Mouse (Mus musculus): ENCODE results near the gene Pip4k2c.
"Not testable (repeated sequence)": the region's sequence is repeated elsewhere in the genome, so short reads cannot be mapped to it uniquely, and the experiment has no call there.

Pip4k2c gene

DNA sequence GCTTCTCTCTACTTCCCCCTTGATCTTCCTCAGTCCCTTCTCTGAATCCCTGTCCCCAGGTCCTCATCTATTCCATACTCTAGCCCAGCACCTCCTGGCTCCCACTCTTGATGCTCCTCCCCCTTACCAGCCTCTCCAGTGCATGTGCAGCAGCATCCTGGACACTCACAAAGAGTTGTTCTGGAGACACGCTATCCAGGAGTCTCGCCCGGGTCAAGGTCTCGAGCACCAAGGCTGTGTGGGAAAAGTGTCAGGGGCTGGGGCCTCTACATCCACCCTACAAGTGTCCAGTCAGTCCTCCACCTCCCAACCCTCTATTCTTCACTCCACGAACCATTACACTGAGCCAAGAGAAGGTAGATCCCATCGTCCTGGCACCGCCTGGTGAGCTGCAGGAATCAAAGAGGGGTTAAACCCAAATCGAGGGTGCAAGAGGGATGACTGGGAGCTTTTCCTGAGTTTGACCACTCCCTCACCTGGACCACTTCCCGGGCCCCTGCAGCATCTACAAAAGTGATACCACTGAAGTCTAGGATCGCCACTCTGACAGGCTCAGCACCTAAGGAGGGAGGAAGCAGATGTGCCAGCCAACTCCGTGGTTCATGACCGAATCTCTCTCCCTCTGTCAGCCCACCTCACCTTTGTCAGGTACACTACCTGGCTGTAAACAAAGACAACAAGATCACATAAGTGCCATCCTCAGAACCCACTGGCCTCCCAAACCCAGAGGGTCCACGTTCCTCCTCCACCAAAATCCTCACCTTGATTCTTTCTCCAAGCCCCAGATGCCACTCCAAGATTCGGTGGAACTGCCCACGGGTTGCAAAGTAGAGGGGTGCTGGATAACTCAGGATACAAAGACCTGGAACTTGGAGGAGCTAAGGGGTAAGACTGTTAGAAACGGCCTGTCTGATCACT lies 38.0 kb downstream of the Pip4k2c start:
- ATAC-seq (ENCODE audit: insufficient number of reproducible peaks, low FRiP score, low TSS enrichment) = no peak

DNA sequence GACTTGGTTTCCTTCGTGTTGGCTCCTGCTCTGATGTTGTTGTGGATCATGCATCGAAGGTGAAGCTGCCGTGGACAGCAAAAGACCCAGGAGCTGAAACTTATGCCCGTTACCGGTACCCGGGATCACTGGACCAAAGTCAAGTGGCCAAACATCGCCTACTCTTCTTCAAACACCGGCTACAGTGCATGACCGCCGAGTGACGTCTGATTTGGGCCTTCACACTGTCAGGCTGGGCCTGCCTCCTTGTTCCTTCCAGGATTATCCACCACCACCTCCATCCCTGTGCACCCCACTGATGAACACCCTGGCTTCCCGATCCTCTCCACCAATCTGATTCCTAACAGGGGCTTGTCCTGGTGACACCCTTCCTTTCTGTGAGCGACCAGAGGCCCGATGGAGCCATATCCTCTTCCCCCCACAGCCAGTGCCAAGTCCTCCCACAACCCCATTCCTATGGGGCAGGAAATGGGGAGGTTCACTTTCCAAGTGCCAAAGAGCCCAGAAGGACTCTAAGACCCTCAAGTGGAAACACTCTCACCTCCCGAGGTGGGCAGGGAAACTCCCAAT lies 39.7 kb downstream of the Pip4k2c start:
- ATAC-seq (ENCODE audit: insufficient number of reproducible peaks, low FRiP score, low TSS enrichment) = no peak

DNA sequence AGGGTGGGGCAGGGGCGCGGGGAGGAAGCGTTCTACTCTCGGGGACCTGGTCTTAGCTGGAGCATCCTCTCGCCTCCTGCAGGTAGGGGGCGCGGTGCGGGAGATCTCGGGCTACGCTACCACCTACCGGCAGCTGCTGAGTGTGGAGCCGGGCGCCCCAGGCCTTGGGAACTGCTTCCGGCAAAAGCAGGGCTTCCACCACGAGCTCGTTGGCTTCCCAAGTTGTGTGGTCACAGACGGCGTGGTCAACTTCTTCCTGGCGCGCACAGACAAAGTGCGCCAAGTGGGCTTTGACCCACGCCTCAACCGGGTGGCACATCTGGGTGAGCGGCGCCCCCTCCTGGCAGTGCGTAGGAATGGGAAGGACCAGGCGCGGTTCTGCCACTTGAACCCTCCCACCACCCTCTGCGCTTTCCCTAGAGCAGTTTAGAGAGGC lies 40.5 kb downstream of the Pip4k2c start:
- ATAC-seq (ENCODE audit: insufficient number of reproducible peaks, low FRiP score, low TSS enrichment) = no peak

DNA sequence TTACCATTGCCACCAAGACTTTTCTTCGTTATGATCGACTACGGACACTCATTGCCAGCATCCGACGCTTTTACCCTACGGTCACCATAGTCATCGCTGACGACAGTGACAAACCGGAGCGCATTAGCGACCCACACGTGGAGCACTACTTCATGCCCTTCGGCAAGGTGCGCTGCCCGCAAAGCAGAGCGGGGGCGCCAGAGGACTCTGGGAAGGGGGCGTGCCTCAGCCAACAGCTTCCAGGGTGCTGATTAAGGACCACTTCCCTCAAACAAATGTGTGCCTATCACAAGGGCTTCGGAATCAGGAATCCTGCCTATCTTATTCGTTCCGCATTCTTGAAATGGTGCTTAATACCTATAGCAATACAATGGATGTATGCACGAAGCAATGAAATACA lies 41.4 kb downstream of the Pip4k2c start:
- ATAC-seq (ENCODE audit: insufficient number of reproducible peaks, low FRiP score, low TSS enrichment) = no peak

DNA sequence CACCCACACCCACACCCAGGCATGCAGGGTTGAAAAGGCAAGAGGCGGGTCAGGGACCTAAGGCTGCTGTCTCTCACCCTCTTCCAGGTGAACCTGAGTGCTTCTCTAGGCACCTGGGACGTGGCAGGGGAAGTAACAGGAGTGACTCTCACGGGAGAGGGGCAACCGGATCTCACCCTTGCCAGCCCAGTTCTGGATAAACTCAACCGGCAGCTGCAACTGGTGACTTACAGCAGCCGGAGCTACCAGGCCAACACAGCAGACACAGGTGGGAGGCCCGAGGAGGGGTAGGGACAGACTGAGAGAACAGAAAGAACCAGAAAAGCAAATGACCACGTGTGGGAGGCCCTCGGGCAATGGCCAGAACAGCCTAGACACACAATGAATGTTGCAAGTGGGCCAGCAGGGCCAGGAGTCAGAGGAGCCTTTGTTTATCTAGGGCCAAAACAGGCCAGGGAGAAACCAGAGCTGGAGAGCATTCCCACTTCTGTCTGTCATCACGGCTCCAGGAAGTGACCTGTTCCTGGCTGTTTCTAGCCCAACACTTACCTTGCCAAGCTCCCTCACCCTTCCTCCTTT lies 43.7 kb downstream of the Pip4k2c start:
- no peak for ATAC-seq (ENCODE audit: insufficient number of reproducible peaks, low FRiP score, low TSS enrichment)

DNA sequence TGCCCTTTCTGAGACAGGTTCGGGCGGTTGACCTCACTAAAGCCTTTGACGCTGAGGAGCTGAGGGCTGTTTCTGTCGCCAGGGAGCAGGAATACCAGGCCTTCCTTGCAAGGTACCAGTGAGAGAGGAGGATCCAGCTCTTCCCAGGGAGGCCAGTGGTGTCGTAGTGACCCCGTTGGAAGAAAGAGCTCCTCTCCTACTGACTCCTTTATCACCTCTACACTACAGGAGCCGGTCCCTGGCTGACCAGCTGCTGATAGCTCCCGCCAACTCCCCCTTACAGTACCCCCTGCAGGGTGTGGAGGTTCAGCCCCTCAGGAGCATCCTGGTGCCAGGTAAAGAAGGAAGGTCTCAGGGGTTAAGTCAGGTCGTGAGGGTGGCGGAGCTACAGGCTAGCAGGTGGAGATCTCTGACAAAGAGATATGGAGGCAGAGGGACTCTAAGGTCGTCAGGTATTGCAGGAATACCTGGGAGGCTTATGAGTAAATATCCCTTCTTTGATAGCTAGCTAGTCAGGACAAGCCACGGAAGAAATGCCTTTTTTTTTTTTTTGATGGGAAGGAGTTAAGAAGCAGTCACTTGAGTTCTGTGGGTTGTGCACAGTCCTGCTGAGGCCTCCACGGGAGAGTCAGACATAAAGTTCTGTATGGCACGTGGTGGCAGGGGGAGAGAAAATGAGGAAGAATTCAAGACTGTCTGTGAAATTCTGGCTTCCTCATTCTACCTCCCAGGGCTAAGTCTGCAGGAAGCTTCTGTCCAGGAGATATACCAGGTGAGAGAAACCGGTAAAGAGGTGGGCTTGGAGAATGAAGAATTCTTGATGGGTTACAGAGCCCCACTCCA lies 44.4 kb downstream of the Pip4k2c start:
- no peak for ATAC-seq (ENCODE audit: insufficient number of reproducible peaks, low FRiP score, low TSS enrichment)

DNA sequence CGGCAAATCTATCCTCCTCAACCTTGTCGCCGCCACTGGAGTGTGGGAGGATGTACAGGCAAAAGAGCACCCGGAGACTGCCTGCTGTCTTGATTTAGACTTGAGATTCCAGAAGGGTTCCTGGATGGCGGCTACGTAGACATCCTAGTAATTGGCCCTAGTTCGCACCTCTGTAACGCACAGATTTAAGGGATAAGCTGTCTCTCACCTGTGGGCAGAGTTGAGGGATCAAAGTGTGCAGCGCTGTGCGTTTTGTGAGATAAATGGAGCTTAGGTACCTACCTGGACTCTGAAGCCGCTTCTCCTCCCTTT lies 45.0 kb downstream of the Pip4k2c start:
- ATAC-seq (ENCODE audit: insufficient number of reproducible peaks, low FRiP score, low TSS enrichment) = peak; percentile 0; the same call in 1 of the 2 replicates

DNA sequence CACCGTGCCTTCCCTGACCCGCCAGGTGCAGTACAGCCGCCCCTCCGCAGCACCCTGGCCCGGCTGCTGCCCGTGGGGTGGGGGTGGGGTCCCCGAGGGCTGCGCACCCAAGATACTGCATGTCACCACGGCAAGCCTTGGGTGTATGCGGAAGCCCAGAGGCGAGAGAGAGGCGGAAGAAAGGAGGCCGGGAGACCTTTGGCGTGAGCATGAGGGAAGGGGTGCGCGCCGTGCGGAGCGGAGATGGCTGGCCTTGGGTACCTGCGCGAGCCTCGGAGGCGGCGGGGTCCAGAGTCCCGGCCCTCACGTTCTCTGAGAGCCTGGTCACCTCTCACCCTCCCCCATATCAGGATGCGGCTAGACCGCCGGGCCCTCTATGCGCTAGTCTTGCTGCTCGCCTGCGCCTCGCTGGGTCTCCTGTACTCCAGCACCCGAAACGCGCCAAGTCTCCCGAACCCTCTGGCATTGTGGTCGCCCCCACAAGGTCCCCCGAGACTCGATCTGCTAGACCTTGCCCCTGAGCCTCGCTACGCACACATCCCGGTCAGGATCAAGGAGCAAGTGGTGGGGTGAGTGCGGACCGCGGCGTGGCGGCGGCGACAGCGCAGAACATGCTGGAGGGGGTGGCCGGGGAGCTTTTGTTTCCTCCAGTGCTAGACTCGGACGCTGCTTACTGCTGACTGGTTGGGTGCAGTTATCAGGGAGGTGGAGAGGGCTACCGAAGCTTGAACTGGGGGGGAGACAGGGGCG lies 45.6 kb downstream of the Pip4k2c start:
- peak; percentile 46; the same call in 1 of the 2 replicates for ATAC-seq (ENCODE audit: insufficient number of reproducible peaks, low FRiP score, low TSS enrichment)

DNA sequence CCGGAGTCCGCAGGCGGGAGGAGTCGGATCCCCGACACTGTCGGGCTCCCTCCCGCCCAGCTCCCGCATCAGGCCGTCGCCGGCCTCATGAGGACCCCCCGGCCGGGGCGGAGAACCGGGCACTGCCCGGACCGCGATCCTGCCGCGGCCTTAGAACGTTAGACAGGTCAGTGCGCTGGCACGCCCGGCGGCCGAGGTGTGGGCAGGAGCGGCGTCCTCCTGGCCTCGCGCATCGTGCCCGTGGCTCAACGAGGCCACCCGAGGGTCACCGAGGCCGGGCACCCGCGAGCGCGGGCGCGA lies 46.1 kb downstream of the Pip4k2c start:
- no peak for ATAC-seq (ENCODE audit: insufficient number of reproducible peaks, low FRiP score, low TSS enrichment)

DNA sequence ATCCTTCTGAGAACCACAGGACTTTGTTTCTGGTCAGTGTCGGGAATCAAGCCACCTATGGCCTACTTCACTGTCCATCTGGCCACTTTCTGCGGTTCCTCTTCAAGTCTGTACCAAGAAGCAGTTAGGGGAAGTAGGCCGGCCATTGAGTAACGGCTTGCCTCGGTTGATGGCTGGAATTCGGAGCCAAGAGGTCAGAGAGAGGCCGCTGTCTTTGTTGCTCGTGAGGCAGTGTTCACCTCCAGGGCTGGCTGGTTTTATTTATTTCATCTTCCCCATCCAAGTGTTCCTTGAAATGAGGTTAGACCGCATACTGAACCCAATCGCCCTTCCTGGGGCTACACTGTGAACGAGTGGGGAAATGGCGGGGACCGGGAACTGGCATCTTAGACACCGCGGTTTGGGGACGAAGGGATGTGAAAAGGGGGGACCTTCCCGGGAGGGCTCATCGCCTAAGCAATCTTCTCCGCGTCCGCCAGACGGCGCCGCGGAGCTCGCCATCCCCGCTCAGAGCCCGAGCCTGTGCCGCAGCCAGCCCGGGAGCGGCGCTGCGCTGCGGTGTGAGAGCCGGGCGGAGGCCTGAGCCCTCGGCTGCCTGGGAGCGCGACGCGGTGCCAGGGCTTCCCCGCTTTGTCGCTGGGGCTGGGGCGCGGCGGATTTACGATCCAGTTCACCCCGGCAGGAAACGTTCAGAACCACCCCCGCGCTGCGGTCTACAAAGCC lies 46.6 kb downstream of the Pip4k2c start, which contains the start of gene B4galnt1:
Gene B4galnt1 (plus strand): TSS at position 595 of the 723 bp plus-strand sequence.
- peak; percentile 78 for ATAC-seq (ENCODE audit: insufficient number of reproducible peaks, low FRiP score, low TSS enrichment)

DNA sequence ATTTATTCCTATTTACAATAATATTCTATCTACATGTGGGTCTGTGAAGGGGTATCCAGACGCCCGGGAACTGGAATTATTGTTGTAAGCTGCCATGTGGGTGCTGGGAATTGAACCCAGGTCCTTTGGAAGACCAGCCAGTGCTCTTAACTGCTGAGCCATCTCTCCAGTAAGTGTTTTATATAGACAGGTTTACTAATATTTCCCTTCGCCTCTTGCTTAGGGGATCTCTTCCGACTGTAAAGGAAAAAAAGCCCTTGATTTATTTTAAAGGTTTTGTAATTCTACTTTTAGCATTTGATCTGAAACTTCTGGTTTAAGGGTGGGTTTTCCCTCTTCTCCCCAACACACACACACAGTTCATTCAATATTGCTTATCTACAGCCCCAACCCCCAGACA lies 47.2 kb downstream of the Pip4k2c start:
- no peak for ATAC-seq (ENCODE audit: insufficient number of reproducible peaks, low FRiP score, low TSS enrichment)

DNA sequence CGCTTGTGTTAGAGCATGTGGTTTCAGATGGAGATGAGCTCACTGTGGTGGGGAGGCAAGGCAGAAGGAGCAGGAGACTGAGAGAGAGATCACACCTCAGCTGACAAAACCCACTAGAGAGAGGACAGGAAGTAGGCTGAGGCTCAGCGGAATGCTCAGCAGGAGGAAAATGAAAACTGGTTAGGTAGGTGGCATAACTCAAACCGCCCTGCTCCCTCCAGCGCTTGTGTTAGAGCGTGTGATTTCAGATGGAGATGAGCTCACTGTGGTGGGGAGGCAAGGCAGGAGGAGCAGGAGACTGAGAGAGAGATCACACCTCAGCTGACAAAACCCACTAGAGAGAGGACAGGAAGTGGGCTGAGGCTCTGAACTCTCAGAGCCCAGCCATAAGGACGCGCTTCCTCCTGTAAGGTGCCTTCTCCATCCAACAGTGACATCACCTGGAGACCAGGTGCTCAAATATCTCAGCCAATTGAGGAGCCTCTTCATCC lies 48.6 kb downstream of the Pip4k2c start:
- ATAC-seq (ENCODE audit: insufficient number of reproducible peaks, low FRiP score, low TSS enrichment) = not testable (repeated sequence)

DNA sequence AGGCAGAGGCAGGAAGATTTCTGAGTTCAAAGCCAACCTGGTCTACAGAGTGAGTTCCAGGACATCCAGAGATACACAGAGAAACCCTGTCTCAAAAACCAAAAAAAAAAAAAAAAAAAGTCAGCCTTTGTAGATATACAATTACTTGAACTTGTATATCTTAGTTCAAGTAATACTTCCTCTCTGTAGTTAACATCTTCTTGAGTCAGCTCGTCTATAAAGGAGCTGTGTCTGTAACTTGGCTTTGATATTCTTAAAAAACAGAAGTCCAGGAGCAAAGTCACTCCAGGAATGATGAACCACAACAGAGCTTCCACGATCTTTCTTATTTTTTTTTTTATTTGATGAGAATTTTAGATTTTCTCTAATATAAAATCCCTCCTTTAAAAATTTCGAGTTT lies 50.7 kb downstream of the Pip4k2c start:
- ATAC-seq (ENCODE audit: insufficient number of reproducible peaks, low FRiP score, low TSS enrichment) = no peak

DNA sequence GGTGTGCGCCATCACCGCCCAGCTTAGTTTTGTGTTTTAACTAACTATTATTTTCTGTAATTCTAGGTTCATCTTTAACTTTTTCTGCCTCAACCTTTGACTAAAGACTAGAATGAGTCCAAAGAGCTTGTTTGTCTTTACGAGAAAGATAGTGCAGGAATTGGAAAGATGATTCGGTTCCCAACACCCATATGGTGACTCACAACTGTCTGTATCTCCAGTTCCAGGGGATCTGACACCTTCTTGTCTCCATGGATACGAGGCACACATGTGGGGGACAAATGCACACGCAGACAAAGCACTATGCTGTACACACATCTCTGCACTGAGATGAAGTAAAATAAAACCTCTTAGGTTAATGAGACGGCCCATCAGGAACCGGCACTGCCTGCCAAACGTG lies 51.3 kb downstream of the Pip4k2c start:
- ATAC-seq (ENCODE audit: insufficient number of reproducible peaks, low FRiP score, low TSS enrichment) = no peak

DNA sequence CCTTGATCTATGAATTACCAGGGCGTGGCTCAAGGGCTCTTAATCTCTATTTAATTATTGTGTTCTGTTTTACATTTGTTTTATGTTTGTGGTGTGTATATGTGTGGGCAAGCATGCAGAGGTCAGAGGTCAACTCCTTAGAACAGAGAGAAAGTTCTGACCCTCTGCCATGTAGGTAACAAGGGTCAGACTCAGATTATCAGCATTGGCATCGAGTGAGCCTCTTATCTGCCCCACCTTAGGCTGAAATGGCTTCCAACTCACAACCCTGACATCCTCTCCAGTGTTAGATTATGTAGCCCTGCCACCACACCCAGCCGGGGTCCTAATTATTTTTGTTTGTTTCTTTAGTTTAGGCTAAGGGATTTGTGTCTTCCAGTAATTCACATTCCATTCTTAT lies 52.9 kb downstream of the Pip4k2c start:
- no peak for ATAC-seq (ENCODE audit: insufficient number of reproducible peaks, low FRiP score, low TSS enrichment)

DNA sequence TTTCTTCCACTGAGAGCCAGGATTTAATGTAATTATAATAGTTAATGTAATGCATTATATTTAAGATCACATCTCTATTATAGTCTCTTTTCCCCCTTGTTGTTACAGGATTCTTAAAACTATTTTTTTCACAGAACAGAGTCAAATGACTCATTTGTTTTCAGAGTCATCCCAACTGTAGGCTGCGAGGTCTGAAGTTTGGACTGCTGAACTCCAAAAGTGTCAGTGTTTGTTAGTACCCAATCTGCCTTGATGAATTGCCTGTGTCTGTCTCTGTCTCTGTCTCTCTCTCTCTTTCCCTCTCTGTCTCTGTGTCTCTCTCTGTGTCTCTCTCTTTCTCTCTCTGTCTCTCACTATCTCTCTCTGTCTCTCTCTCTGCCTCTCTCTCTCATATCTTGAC lies 54.9 kb downstream of the Pip4k2c start:
- ATAC-seq (ENCODE audit: insufficient number of reproducible peaks, low FRiP score, low TSS enrichment) = no peak

DNA sequence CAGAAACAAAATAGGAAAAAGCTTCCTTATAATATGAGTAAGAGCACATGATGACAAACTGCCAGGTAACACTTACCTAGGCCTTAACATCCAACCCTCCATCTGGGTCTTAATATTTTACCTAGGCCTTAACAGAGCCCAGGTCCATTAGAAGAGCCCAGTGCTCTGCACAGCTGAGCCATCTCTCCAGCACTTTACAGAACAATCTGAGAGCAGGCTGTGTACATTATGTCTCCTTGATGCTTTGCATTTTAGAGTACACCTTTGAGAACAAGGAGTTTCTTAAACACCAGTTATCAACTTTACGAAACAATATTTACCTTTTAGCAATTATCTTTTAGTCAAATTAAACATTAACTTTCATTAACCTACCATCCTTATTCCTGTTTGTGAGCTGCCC lies 55.3 kb downstream of the Pip4k2c start:
- no peak for ATAC-seq (ENCODE audit: insufficient number of reproducible peaks, low FRiP score, low TSS enrichment)

DNA sequence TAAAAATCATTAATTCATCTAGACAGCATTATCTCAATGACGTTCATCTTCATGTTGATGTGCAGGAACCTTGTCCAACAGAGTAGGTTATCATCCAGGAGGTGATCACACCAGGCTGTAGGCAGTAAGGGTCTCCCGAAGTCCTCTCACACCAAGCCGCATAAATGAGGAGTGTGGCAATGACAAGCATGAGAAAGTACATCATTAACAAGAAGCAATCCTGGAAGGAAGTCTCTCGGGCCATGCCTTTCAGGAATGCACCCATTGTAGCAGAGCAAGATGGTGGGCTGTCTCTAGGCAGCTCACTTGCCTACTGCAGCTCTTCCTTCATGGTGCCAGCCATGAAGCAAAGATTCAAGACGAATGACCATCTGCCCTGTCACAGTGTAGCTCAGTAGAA lies 56.7 kb downstream of the Pip4k2c start:
- ATAC-seq (ENCODE audit: insufficient number of reproducible peaks, low FRiP score, low TSS enrichment) = no peak

DNA sequence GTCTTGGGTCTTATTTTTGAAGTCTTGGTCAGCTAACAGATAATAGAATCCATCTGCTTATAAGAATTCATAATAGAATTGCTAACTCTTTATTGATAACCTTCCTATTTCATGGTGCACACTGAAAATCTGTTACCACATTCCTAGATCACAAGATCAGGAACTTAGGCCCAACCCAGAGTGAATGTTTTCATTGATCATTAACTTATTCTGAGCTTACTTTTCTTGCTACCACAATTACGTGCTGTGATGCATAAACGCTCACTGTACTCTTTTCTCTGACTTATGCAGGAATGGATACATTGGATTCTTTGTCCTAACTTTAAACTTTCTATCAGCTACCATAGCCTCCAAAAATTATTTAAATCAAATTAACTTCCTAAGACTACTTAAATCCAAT lies 57.1 kb downstream of the Pip4k2c start:
- ATAC-seq (ENCODE audit: insufficient number of reproducible peaks, low FRiP score, low TSS enrichment) = no peak
